Mouse (Mus musculus): ENCODE measurements at regions not wholly inside any gene's neighbourhood (a gene's known extent, or its start where the extent isn't known, plus 50 kb on each side); places are given as distances from the start of the nearest gene placed in this dataset.

DNA sequence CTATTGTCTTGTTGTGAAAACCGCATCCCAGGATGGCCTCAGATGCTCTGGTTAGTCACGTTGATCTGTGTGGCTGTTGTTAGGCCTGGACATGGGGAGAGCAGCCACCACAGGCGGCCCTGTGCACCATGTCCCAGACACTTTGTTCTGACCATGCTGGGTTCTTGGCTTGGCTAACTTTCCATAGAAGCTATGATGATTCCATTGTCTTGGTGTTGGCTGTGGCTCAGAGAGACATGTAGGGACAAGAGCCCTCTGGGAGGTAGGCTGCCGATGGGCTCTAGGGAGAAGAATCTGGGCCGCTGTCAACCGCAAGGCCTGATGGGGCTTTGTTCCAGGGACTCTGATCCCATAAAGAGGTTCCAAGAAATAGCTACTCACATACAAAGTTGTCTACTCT is 334.9 kb downstream of the Pik3r1 start:
- no peaks in the 10 kb centered on the region for H3K27me3 ChIP-seq (ENCODE audit: control insufficient read depth, insufficient read depth, low read length)
- no peak overlapping the region for H3K4me3 ChIP-seq (replicated peaks; ENCODE audit: low read length)
- H3K9ac ChIP-seq, result no peak overlapping the region
- H3K9me3 ChIP-seq (ENCODE audit: control insufficient read depth, low read length), result no peaks in the 10 kb centered on the region
- H3K27ac ChIP-seq, result no peak overlapping the region
- no peaks in the 10 kb centered on the region for H3K4me1 ChIP-seq (replicated peaks; ENCODE audit: control insufficient read depth, insufficient read depth, low read length)
- DNase-seq (ENCODE audit: low spot score) (no peak), ATAC-seq (ENCODE audit: low FRiP score) (no peak)
- 90% methylated on average over 6 of the region's 6 CpGs for WGBS
- no peak overlapping the region for H3K4me2 ChIP-seq (replicated peaks)
- H3K36me3 ChIP-seq (replicated peaks; ENCODE audit: control insufficient read depth, insufficient read depth), result no peaks in the 10 kb centered on the region

DNA sequence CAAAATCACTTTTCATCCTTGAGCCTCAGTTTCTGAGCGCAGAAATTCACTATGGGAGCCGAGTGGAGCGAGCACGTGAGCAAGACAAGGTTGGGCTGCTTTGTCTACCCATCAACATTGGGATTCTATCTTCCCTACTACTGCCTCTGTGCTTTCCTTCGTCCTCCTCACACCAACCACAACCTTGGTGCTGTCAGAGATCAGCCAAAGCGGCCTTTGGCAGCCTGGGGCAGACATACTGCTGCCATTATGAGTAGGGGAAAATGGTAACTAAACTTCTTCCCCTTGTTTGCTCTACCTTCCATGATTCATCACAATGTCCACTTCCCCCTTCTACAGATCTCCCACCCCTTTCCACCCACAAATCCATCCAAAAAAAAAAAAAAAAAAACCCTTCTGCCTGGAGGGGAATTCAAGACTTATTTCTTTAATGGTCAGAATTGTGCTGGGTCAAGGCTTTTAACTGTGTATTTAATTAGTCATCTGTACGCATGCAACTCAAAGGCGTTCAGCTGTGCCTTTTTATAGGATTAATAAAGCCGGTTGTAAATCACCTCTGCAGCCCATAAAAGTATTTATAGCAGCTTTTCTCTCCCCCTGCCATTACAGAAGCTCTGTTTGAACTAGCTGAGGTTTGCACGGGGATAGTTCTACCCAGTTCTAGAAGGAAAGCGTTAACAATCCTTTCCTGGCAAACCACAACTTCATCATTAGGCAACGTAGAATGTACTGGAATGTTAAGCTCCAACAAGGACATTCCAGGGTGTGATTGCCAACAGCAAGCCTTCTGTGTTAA is 340.4 kb downstream of the Pik3r1 start:
- 85% methylated on average over 12 of the region's 12 CpGs for WGBS
- ATAC-seq (ENCODE audit: low FRiP score) (no peak), DNase-seq (ENCODE audit: low spot score) (no peak)

DNA sequence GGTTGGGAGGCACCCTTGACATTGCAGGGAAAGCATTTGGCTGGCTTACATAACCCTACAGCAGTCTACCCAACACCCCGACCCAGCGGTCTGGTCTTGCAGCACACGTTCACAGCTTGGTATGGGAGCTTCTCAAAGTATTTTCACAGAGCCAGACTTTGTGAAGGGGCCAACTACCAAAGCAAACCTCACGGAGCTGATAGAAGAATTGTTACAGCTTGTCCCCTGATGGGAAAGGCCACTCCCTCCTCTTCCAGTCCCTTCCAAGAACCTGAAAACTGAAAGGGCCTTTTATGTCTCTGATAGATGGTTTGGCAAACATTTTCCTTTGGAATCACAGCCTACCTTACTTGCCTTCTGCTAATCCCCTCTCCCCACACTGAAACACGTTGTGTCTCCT is 341.6 kb downstream of the Pik3r1 start:
- Histone ChIP-seq H3K27ac (no peak overlapping the region), H3K9ac (no peak overlapping the region), H3K4me1 (replicated peaks; ENCODE audit: control insufficient read depth, insufficient read depth, low read length) (no peaks in the 10 kb centered on the region), H3K36me3 (replicated peaks; ENCODE audit: control insufficient read depth, insufficient read depth) (no peaks in the 10 kb centered on the region), H3K27me3 (ENCODE audit: control insufficient read depth, insufficient read depth, low read length) (no peaks in the 10 kb centered on the region), H3K4me2 (replicated peaks) (no peak overlapping the region), H3K4me3 (replicated peaks; ENCODE audit: low read length) (no peak overlapping the region), H3K9me3 (ENCODE audit: control insufficient read depth, low read length) (no peaks in the 10 kb centered on the region)
- DNase-seq (ENCODE audit: low spot score) (no peak), ATAC-seq (ENCODE audit: low FRiP score) (no peak)
- 43% methylated on average over 5 of the region's 5 CpGs for WGBS

More for the DNA sequence above, 340.4 kb downstream of the Pik3r1 start:
- Histone ChIP-seq H3K4me1 (replicated peaks; ENCODE audit: control insufficient read depth, insufficient read depth, low read length) (no peaks in the 10 kb centered on the region), H3K27me3 (ENCODE audit: control insufficient read depth, insufficient read depth, low read length) (no peaks in the 10 kb centered on the region), H3K36me3 (replicated peaks; ENCODE audit: control insufficient read depth, insufficient read depth) (no peaks in the 10 kb centered on the region), H3K4me2 (replicated peaks) (no peak overlapping the region), H3K4me3 (replicated peaks; ENCODE audit: low read length) (no peak overlapping the region), H3K27ac (no peak overlapping the region), H3K9me3 (ENCODE audit: control insufficient read depth, low read length) (no peaks in the 10 kb centered on the region), H3K9ac (no peak overlapping the region)

DNA sequence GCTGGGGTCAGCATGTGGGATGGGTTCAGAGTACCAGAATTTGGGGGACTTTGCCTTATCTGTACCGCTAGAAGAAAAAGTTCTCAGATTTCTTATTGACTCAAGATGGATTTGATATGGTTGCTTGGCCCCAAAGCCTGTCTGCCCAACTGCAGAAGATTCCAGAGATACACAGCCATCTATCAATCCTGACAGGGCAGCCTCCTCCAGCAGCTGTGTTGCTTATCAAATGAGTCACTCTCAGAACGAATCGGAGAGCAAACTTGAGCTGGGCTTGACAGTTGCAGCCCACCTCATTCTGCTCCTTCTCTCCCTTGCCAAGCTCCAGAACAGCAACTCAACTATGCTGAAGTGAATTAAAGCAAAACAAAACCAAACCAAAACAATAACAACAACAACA is 345.9 kb downstream of the Pik3r1 start:
- 80% methylated on average over 3 of the region's 3 CpGs for WGBS
- no peaks in the 10 kb centered on the region for H3K36me3 ChIP-seq (replicated peaks; ENCODE audit: control insufficient read depth, insufficient read depth)
- no peak overlapping the region for H3K4me3 ChIP-seq (replicated peaks; ENCODE audit: low read length)
- no peak overlapping the region for H3K4me2 ChIP-seq (replicated peaks)
- H3K27me3 ChIP-seq (ENCODE audit: control insufficient read depth, insufficient read depth, low read length), result no peaks in the 10 kb centered on the region
- DNase-seq (ENCODE audit: low spot score), result no peak
- no peak overlapping the region for H3K9ac ChIP-seq
- no peak for ATAC-seq (ENCODE audit: low FRiP score)
- H3K27ac ChIP-seq, result no peak overlapping the region
- no peaks in the 10 kb centered on the region for H3K9me3 ChIP-seq (ENCODE audit: control insufficient read depth, low read length)
- no peaks in the 10 kb centered on the region for H3K4me1 ChIP-seq (replicated peaks; ENCODE audit: control insufficient read depth, insufficient read depth, low read length)

DNA sequence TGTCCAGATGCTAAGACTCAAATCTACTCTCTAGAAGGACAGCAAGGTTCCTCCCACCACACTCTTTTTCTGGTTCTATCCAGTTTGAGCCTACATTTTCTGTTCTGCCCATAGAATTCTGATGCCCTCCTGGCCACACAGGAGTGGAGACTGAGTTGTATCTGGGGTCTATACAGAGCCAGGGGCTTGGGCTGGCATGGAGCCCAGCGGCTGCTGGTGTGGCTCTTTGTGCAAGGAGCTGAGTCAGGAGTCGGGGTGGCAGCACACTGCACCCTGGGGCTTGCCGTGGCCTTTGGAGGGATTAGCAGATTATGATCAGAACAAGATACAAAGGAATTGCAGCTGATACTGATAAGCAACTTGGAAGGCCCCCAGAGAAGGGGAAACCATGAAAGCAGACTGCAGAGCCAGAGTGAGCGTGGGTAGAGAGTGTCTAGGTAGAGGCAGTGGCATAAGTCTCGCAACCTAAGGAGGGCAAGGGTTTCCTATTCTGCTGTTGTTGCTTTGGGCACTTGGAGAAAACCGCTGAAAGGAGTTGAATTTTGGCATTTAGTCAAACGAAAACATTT is 348.5 kb downstream of the Pik3r1 start:
- Histone ChIP-seq H3K27ac (no peak overlapping the region), H3K9me3 (ENCODE audit: control insufficient read depth, low read length) (no peaks in the 10 kb centered on the region), H3K4me3 (replicated peaks; ENCODE audit: low read length) (no peak overlapping the region), H3K27me3 (ENCODE audit: control insufficient read depth, insufficient read depth, low read length) (no peaks in the 10 kb centered on the region), H3K4me2 (replicated peaks) (no peak overlapping the region), H3K9ac (no peak overlapping the region), H3K4me1 (replicated peaks; ENCODE audit: control insufficient read depth, insufficient read depth, low read length) (no peaks in the 10 kb centered on the region), H3K36me3 (replicated peaks; ENCODE audit: control insufficient read depth, insufficient read depth) (no peaks in the 10 kb centered on the region)
- DNase-seq (ENCODE audit: low spot score) (no peak), ATAC-seq (ENCODE audit: low FRiP score) (peak; percentile 48; the same call in 1 of the 2 replicates)
- WGBS, result 71% methylated on average over 7 of the region's 7 CpGs

DNA sequence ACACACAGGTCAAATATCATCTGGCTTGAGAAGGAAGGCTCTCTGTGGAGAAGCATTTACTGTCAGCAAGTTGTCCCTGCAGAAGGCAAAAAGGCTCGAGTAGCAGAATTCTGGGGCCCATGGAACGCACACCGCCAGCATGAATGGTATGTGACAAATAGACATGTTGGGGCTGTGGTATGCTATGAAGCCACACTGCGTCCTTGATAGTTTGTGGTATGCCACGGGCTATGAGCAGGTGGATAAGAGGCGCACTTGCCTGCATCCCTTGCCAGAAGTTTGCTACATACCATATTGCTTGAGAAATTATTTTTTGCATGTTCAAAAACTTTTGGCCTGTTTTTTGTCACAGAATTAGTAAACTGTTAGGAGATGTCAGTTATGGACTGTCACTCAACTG is 349.7 kb downstream of the Pik3r1 start:
- Histone ChIP-seq H3K9ac (no peak overlapping the region), H3K27me3 (ENCODE audit: control insufficient read depth, insufficient read depth, low read length) (no peaks in the 10 kb centered on the region), H3K36me3 (replicated peaks; ENCODE audit: control insufficient read depth, insufficient read depth) (no peaks in the 10 kb centered on the region), H3K4me1 (replicated peaks; ENCODE audit: control insufficient read depth, insufficient read depth, low read length) (no peaks in the 10 kb centered on the region), H3K4me2 (replicated peaks) (no peak overlapping the region), H3K27ac (no peak overlapping the region), H3K4me3 (replicated peaks; ENCODE audit: low read length) (no peak overlapping the region), H3K9me3 (ENCODE audit: control insufficient read depth, low read length) (no peaks in the 10 kb centered on the region)
- no peak for ATAC-seq (ENCODE audit: low FRiP score)
- 95% methylated on average over 6 of the region's 6 CpGs for WGBS
- no peak for DNase-seq (ENCODE audit: low spot score)

DNA sequence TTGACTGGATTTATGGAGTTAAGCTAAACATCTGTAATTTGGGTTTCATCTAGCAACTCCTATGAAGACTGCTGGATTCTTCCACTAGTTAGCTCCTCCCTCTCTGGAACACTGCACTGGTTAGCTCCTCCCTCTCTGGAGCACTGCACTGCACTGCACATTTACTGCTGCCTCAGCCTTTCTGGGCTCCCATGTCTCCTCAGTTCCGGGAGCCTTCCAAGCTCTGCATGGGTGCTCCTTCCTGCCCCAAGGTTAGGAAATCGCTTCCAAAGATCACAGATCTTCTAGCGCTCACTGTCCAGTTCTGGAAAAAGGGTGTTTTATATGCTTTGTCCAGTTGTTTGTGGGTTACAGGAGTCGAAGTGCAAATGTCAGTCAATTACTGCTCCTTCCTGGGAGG is 359.1 kb downstream of the Pik3r1 start:
- Histone ChIP-seq H3K9ac (no peak overlapping the region), H3K27me3 (ENCODE audit: control insufficient read depth, insufficient read depth, low read length) (no peaks in the 10 kb centered on the region), H3K4me2 (replicated peaks) (no peak overlapping the region), H3K9me3 (ENCODE audit: control insufficient read depth, low read length) (no peaks in the 10 kb centered on the region), H3K4me1 (replicated peaks; ENCODE audit: control insufficient read depth, insufficient read depth, low read length) (no peaks in the 10 kb centered on the region), H3K27ac (no peak overlapping the region), H3K36me3 (replicated peaks; ENCODE audit: control insufficient read depth, insufficient read depth) (no peaks in the 10 kb centered on the region), H3K4me3 (replicated peaks; ENCODE audit: low read length) (no peak overlapping the region)
- ATAC-seq (ENCODE audit: low FRiP score) (no peak), DNase-seq (ENCODE audit: low spot score) (no peak)
- 86% methylated on average over 4 of the region's 4 CpGs for WGBS

DNA sequence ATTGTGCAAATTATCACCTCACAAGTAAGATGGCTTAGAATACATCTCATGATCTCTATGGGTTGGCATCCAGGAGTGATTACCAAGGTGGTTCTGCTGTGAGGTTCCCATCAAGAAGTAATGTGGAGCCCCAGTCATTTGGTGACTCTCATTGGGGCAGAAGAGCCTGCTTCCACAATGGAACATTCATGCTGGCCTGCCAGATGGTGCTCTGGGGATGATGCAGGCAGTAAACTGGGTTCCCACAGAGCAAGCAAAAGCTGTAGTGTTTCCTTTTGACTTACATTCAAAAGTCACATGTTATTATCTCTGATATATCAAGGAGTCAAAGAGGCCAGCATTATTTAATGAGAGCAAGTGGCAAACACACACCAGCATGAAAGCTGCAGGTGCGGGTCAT is 360.4 kb downstream of the Pik3r1 start:
- H3K27me3 ChIP-seq (ENCODE audit: control insufficient read depth, insufficient read depth, low read length), result no peaks in the 10 kb centered on the region
- no peak for ATAC-seq (ENCODE audit: low FRiP score)
- no peaks in the 10 kb centered on the region for H3K9me3 ChIP-seq (ENCODE audit: control insufficient read depth, low read length)
- H3K36me3 ChIP-seq (replicated peaks; ENCODE audit: control insufficient read depth, insufficient read depth), result no peaks in the 10 kb centered on the region
- no peaks in the 10 kb centered on the region for H3K4me1 ChIP-seq (replicated peaks; ENCODE audit: control insufficient read depth, insufficient read depth, low read length)
- no peak for DNase-seq (ENCODE audit: low spot score)
- no peak overlapping the region for H3K4me3 ChIP-seq (replicated peaks; ENCODE audit: low read length)
- no peak overlapping the region for H3K9ac ChIP-seq
- WGBS, result 89% methylated on average over 1 of the region's 1 CpGs
- H3K4me2 ChIP-seq (replicated peaks), result no peak overlapping the region
- H3K27ac ChIP-seq, result no peak overlapping the region

DNA sequence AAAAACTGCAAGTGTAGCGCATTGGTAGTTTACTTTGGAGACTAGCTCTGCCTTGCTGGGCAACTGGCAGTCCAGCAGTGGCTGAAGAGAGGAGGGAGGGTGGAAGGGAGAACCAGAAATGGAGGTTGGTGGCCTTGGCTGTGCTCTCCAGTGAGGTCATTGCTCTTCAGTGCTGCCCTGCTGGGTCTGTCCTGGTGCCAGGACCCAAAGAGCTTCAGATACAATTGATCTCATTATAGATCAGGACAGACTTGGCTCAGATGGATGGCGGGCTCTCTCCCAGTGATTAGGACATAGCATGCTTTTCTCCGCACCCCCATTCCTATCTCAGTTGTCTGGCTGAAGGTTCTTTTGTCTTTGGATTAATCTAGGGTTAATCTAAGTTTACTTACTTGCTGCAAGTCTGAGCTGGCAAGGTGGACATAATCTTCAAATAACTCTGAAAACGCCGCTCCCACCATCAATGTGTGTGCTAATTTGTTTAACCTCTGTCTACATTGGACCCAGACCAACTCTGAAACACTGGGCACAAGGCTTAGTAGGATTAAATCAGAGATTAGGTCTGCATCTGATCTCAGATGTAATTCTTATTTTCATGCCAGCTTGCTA is 394.3 kb downstream of the Pik3r1 start:
- no peaks in the 10 kb centered on the region for H3K4me1 ChIP-seq (replicated peaks; ENCODE audit: control insufficient read depth, insufficient read depth, low read length)
- no peak overlapping the region for H3K9ac ChIP-seq
- H3K9me3 ChIP-seq (ENCODE audit: control insufficient read depth, low read length), result no peaks in the 10 kb centered on the region
- 82% methylated on average over 5 of the region's 5 CpGs for WGBS
- H3K4me3 ChIP-seq (replicated peaks; ENCODE audit: low read length), result no peak overlapping the region
- no peak overlapping the region for H3K4me2 ChIP-seq (replicated peaks)
- no peak overlapping the region for H3K27ac ChIP-seq
- ATAC-seq (ENCODE audit: low FRiP score) (no peak), DNase-seq (ENCODE audit: low spot score) (no peak)
- no peaks in the 10 kb centered on the region for H3K27me3 ChIP-seq (ENCODE audit: control insufficient read depth, insufficient read depth, low read length)
- H3K36me3 ChIP-seq (replicated peaks; ENCODE audit: control insufficient read depth, insufficient read depth), result no peaks in the 10 kb centered on the region
